Comparison of ENCODE assay signal across 8 mouse cellular contexts in the genomic region with DNA sequence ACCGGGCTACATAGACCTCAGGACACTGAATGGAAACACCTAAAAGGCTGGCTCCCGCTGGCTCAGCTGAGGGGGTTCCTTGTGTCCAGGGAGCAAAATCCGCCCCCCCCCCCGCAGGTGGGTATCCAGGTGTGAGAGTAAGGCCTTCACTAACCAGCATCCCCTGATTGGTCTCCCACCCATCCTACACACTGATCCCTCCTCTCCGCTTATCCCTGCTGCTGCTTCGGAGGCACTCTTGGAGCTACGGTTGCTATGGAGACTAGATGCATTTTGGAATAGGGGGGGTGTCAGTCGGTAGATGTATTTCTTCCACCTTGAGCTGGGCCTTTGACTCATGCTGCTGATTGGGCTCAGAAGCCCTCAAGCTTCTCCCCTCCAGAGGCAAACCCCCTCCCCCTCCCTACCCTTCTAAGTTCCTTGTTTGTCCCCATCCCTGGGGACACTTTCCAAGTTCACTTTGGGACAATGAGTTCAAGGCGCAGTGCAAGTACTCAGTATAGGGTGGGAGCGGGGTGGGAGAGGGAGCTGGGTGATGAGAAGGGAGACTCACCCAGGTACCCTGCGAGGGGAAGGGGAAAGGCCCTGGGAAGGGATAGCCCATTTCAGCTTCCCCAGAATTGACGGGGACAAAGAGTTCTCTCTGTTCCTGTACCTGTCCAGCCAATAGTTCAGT. TPM values are rescaled to one million over a fixed set of nuclear protein-coding genes. Genes with fewer than 3 reads are reported as not detected.
A peak's percentile ranks its signal among the peaks of the same experiment; 100 is the strongest.
DNase-seq lines count a peak whose midpoint lies in the region; ATAC-seq and TF ChIP-seq lines count a peak whose summit lies in the region.
"Had no signal": no experiment of that assay in that cellular context is flagged by ENCODE, and none has a peak within 500 bp of the region (broad histone marks: within the 10 kb centered on the region; RNA-seq: fewer than 3 reads in every experiment).

No protein-coding gene starts in this region.

- peaks cover 55% of the 10 kb centered on the region for H3K27me3 ChIP-seq in lung, postnatal 0 days (replicated peaks; ENCODE audit: insufficient read depth, low read length)
- peaks cover 67% of the 10 kb centered on the region for H3K27me3 ChIP-seq in heart, embryonic 16.5 days (ENCODE audit: control insufficient read depth, insufficient read depth, low read length)
- peaks cover 56% of the 10 kb centered on the region for H3K27me3 ChIP-seq in liver, embryonic 15.5 days
- H3K27me3 ChIP-seq in stomach, embryonic 16.5 days (ENCODE audit: control insufficient read depth, insufficient read depth, low read length), result peaks cover 70% of the 10 kb centered on the region

- no peak overlapping the region for H3K27ac ChIP-seq in lung, postnatal 0 days (ENCODE audit: low read length)
- H3K27ac ChIP-seq in heart, embryonic 16.5 days (ENCODE audit: low read length), result no peak overlapping the region
- H3K27ac ChIP-seq in liver, embryonic 15.5 days (replicated peaks), result no peak overlapping the region
- H3K27ac ChIP-seq in stomach, embryonic 16.5 days (ENCODE audit: low read length), result no peak overlapping the region

- H3K4me2 ChIP-seq in lung, postnatal 0 days (replicated peaks; ENCODE audit: low read depth, low read length), result no peak overlapping the region
- H3K4me2 ChIP-seq in heart, embryonic 16.5 days (ENCODE audit: low read depth, low read length), result peak overlapping the region; percentile 66; the same call in 1 of the 2 replicates
- H3K4me2 ChIP-seq in liver, embryonic 15.5 days, result 0 out of 2 replicates have a peak overlapping the region, but pooled peaks have one; percentile 67
- H3K4me2 ChIP-seq in stomach, embryonic 16.5 days (ENCODE audit: low read depth, low read length), result peak overlapping the region; percentile 89

- ATAC-seq in lung, postnatal 0 days, result no peak
- ATAC-seq in heart, embryonic 16.5 days (replicated peaks; ENCODE audit: extremely low read depth, insufficient read depth, low FRiP score), result no peak
- no peak for ATAC-seq in liver, embryonic 15.5 days (ENCODE audit: insufficient read depth)
- ATAC-seq in stomach, embryonic 16.5 days (ENCODE audit: insufficient read depth, low FRiP score), result no peak
- no peak for ATAC-seq in erythroblast, adult 5-6 weeks (replicated peaks; ENCODE audit: low FRiP score, poor library complexity, severe bottlenecking)

- no peak for TF ChIP-seq CTCF in lung, postnatal 0 days (IDR thresholded peaks at IDR 0.05)

- TF ChIP-seq EP300 in lung, postnatal 0 days (IDR thresholded peaks at IDR 0.05), result no peak

- DNase-seq in lung, postnatal 0 days (ENCODE audit: low spot score), result no peak
- DNase-seq in lung, postnatal 25 days (ENCODE audit: low spot score), result no peak
- DNase-seq in adrenal gland, adult (ENCODE audit: inconsistent age in 2 of 2, low spot score in 1 of 2), result no peak

- no peaks in the 10 kb centered on the region for H3K36me3 ChIP-seq in lung, postnatal 0 days (ENCODE audit: insufficient read depth, low read length)
- no peaks in the 10 kb centered on the region for H3K36me3 ChIP-seq in heart, embryonic 16.5 days (ENCODE audit: control insufficient read depth, insufficient read depth)
- H3K36me3 ChIP-seq in liver, embryonic 15.5 days (replicated peaks), result no peaks in the 10 kb centered on the region
- no peaks in the 10 kb centered on the region for H3K36me3 ChIP-seq in stomach, embryonic 16.5 days (ENCODE audit: control insufficient read depth, insufficient read depth, low read length)

- H3K4me1 ChIP-seq in lung, postnatal 0 days (ENCODE audit: insufficient read depth, low read depth, low read length), result peaks cover 10% of the 10 kb centered on the region
- H3K4me1 ChIP-seq in heart, embryonic 16.5 days (ENCODE audit: control insufficient read depth, insufficient read depth, low read length), result peaks cover 12% of the 10 kb centered on the region
- peaks cover 75% of the 10 kb centered on the region for H3K4me1 ChIP-seq in liver, embryonic 15.5 days (replicated peaks)
- peaks cover 27% of the 10 kb centered on the region for H3K4me1 ChIP-seq in stomach, embryonic 16.5 days (ENCODE audit: control insufficient read depth, insufficient read depth, low read length)

- no peak overlapping the region for H3K9ac ChIP-seq in lung, postnatal 0 days (replicated peaks; ENCODE audit: low read depth)
- no peak overlapping the region for H3K9ac ChIP-seq in heart, embryonic 16.5 days (ENCODE audit: low read length)
- no peak overlapping the region for H3K9ac ChIP-seq in liver, embryonic 15.5 days
- H3K9ac ChIP-seq in stomach, embryonic 16.5 days (ENCODE audit: low read length), result no peak overlapping the region

- no peaks in the 10 kb centered on the region for H3K9me3 ChIP-seq in lung, postnatal 0 days (ENCODE audit: low read length)
- H3K9me3 ChIP-seq in heart, embryonic 16.5 days (replicated peaks; ENCODE audit: control insufficient read depth, low read length), result no peaks in the 10 kb centered on the region
- H3K9me3 ChIP-seq in liver, embryonic 15.5 days (replicated peaks), result no peaks in the 10 kb centered on the region
- H3K9me3 ChIP-seq in stomach, embryonic 16.5 days (replicated peaks; ENCODE audit: control insufficient read depth, low read length), result no peaks in the 10 kb centered on the region

- 6% methylated on average over 12 of the region's 12 CpGs for WGBS in lung, postnatal 0 days
- 6% methylated on average over 12 of the region's 12 CpGs for WGBS in heart, embryonic 16.5 days
- WGBS in liver, embryonic 15.5 days (ENCODE audit: insufficient replicate concordance), result 38% methylated on average over 12 of the region's 12 CpGs
- WGBS in stomach, embryonic 16.5 days, result 3% methylated on average over 12 of the region's 12 CpGs

- H3K4me3 ChIP-seq in lung, postnatal 0 days (ENCODE audit: low read depth, low read length), result peak overlapping the region; percentile 32; the same call in 1 of the 2 replicates
- no peak overlapping the region; the same call in 1 of the 2 replicates for H3K4me3 ChIP-seq in heart, embryonic 16.5 days (ENCODE audit: low read length)
- no peak overlapping the region for H3K4me3 ChIP-seq in liver, embryonic 15.5 days (replicated peaks)
- peak overlapping the region; percentile 53 for H3K4me3 ChIP-seq in stomach, embryonic 16.5 days (replicated peaks; ENCODE audit: low read length)

RNA-seq across cellular contexts. Expression of a gene that starts 3.1 kb away (rescaled TPM):
- polyA plus RNA-seq in lung, postnatal 0 days (2015; fragmentation: Nextera tagmentation; extraction: Ambion mirVana), result 0.04 and 0.32 TPM in 2 replicates
- 0.32 and 0.42 TPM in 2 replicates for polyA plus RNA-seq in heart, embryonic 16.5 days (2015; fragmentation: Nextera tagmentation; extraction: Ambion mirVana)
- 0.35 and 0.67 TPM in 2 replicates for polyA plus RNA-seq in liver, embryonic 15.5 days (2015; fragmentation: Nextera tagmentation; extraction: Ambion mirVana)
- polyA plus RNA-seq in stomach, embryonic 16.5 days (2015; fragmentation: Nextera tagmentation; extraction: Ambion mirVana), result 0.09 and 0.62 TPM in 2 replicates
- total RNA-seq in erythroblast, adult 5-6 weeks (2015; ENCODE audit: low replicate concordance), result 1.9 and 6.5 TPM in 2 replicates
- total RNA-seq in erythroblast, adult 5-6 weeks (2017; ENCODE audit: low replicate concordance), result 2.0 and 4.0 TPM in 2 replicates

RNA-seq across cellular contexts. Expression of a gene that starts 8.1 kb away (rescaled TPM):
- 99.5 and 110 TPM in 2 replicates for polyA plus RNA-seq in lung, postnatal 0 days (2015; fragmentation: Nextera tagmentation; extraction: Ambion mirVana)
- polyA plus RNA-seq in heart, embryonic 16.5 days (2015; fragmentation: Nextera tagmentation; extraction: Ambion mirVana), result 110 and 112 TPM in 2 replicates
- 77.4 and 84.3 TPM in 2 replicates for polyA plus RNA-seq in liver, embryonic 15.5 days (2015; fragmentation: Nextera tagmentation; extraction: Ambion mirVana)
- polyA plus RNA-seq in stomach, embryonic 16.5 days (2015; fragmentation: Nextera tagmentation; extraction: Ambion mirVana), result 158 and 177 TPM in 2 replicates
- 25.3 and 30.4 TPM in 2 replicates for total RNA-seq in erythroblast, adult 5-6 weeks (2015; ENCODE audit: low replicate concordance)
- total RNA-seq in erythroblast, adult 5-6 weeks (2017; ENCODE audit: low replicate concordance), result 8.6 and 19.0 TPM in 2 replicates

RNA-seq across cellular contexts. Expression of a gene that starts 14.8 kb away (rescaled TPM):
- polyA plus RNA-seq in lung, postnatal 0 days (2015; fragmentation: Nextera tagmentation; extraction: Ambion mirVana), result 358 and 362 TPM in 2 replicates
- polyA plus RNA-seq in heart, embryonic 16.5 days (2015; fragmentation: Nextera tagmentation; extraction: Ambion mirVana), result 834 and 885 TPM in 2 replicates
- polyA plus RNA-seq in liver, embryonic 15.5 days (2015; fragmentation: Nextera tagmentation; extraction: Ambion mirVana), result 338 and 361 TPM in 2 replicates
- 1,208 and 1,239 TPM in 2 replicates for polyA plus RNA-seq in stomach, embryonic 16.5 days (2015; fragmentation: Nextera tagmentation; extraction: Ambion mirVana)
- 83.0 and 90.1 TPM in 2 replicates for total RNA-seq in erythroblast, adult 5-6 weeks (2015; ENCODE audit: low replicate concordance)
- 43.8 and 71.5 TPM in 2 replicates for total RNA-seq in erythroblast, adult 5-6 weeks (2017; ENCODE audit: low replicate concordance)

RNA-seq across cellular contexts. Expression of a gene that starts 18.2 kb away (rescaled TPM):
- 0.63 and 0.86 TPM in 2 replicates for polyA plus RNA-seq in lung, postnatal 0 days (2015; fragmentation: Nextera tagmentation; extraction: Ambion mirVana)
- polyA plus RNA-seq in heart, embryonic 16.5 days (2015; fragmentation: Nextera tagmentation; extraction: Ambion mirVana), result 0.12 and 0.32 TPM in 2 replicates
- 0.03 TPM in 1 of 2 replicates, not detected in the other for polyA plus RNA-seq in liver, embryonic 15.5 days (2015; fragmentation: Nextera tagmentation; extraction: Ambion mirVana)
- 0.66 and 0.72 TPM in 2 replicates for polyA plus RNA-seq in stomach, embryonic 16.5 days (2015; fragmentation: Nextera tagmentation; extraction: Ambion mirVana)
- not detected in 2 replicates for total RNA-seq in erythroblast, adult 5-6 weeks (2015; ENCODE audit: low replicate concordance)
- total RNA-seq in erythroblast, adult 5-6 weeks (2017; ENCODE audit: low replicate concordance), result not detected in 2 replicates

RNA-seq across cellular contexts. Expression of a gene that starts 30.1 kb away (rescaled TPM):
- 0.13 TPM in 1 of 2 replicates, not detected in the other for polyA plus RNA-seq in lung, postnatal 0 days (2015; fragmentation: Nextera tagmentation; extraction: Ambion mirVana)
- 0.08 and 0.14 TPM in 2 replicates for polyA plus RNA-seq in heart, embryonic 16.5 days (2015; fragmentation: Nextera tagmentation; extraction: Ambion mirVana)
- polyA plus RNA-seq in liver, embryonic 15.5 days (2015; fragmentation: Nextera tagmentation; extraction: Ambion mirVana), result not detected in 2 replicates
- 0.21 and 0.37 TPM in 2 replicates for polyA plus RNA-seq in stomach, embryonic 16.5 days (2015; fragmentation: Nextera tagmentation; extraction: Ambion mirVana)
- total RNA-seq in erythroblast, adult 5-6 weeks (2015; ENCODE audit: low replicate concordance), result not detected in 2 replicates
- total RNA-seq in erythroblast, adult 5-6 weeks (2017; ENCODE audit: low replicate concordance), result not detected in 2 replicates
- total RNA-seq: liver, adult 2 months had no signal

Comparison
In these comparisons a context has a peak if more than half of its experiments do, and no peak if none do; other contexts are left out.
1. H3K4me3 ChIP-seq: peak in lung, postnatal 0 days (single experiment) and stomach, embryonic 16.5 days (single experiment); none in heart, embryonic 16.5 days (single experiment) and liver, embryonic 15.5 days (single experiment).